Mouse (Mus musculus) midbrain, embryonic 15.5 days (tissue): ENCODE data around the gene Notch3. TPM values are rescaled to one million over a fixed set of nuclear protein-coding genes. Genes with fewer than 3 reads are reported as not detected.
"Not testable (repeated sequence)": the region's sequence is repeated elsewhere in the genome, so short reads cannot be mapped to it uniquely, and the experiment has no call there.

Experiments used
- ATAC-seq: fragments of 200-750 bp; cut with Nextera tagmentation; replicated peaks from 2 replicates; pipeline ENCODE4 v1.8.0; 2017; ENCODE audit warnings: moderate TSS enrichment
- H3K27ac ChIP-seq: fragments of 300-500 bp; sonication (generic); 2 replicates; pipeline ENCODE4 v1.5.1; 2015; ENCODE audit warnings: mild to moderate bottlenecking, inconsistent platforms
- H3K27me3 ChIP-seq: fragments of 300-500 bp; sonication (generic); replicated peaks from 2 replicates; pipeline ENCODE4 v1.6.1; 2015; ENCODE audit warnings: inconsistent platforms
- H3K36me3 ChIP-seq: fragments of 300-500 bp; sonication (generic); replicated peaks from 2 replicates; pipeline ENCODE4 v1.6.1; 2015; ENCODE audit warnings: inconsistent platforms
- H3K4me1 ChIP-seq: fragments of 300-500 bp; sonication (generic); 2 replicates; pipeline ENCODE4 v1.6.1; 2015; ENCODE audit warnings: inconsistent platforms
- H3K4me2 ChIP-seq: fragments of 300-500 bp; sonication (generic); 2 replicates; pipeline ENCODE4 v1.6.1; 2015; ENCODE audit warnings: inconsistent platforms, mild to moderate bottlenecking, moderate library complexity
- H3K4me3 ChIP-seq: fragments of 300-500 bp; sonication (generic); 2 replicates; pipeline ENCODE4 v1.5.1; 2015; ENCODE audit warnings: mild to moderate bottlenecking, inconsistent platforms
- H3K9ac ChIP-seq: fragments of 300-500 bp; sonication (generic); 2 replicates; pipeline ENCODE4 v1.6.1; 2015; ENCODE audit warnings: mild to moderate bottlenecking, inconsistent platforms
- H3K9me3 ChIP-seq: fragments of 300-500 bp; sonication (generic); 2 replicates; pipeline ENCODE4 v1.6.1; 2016; ENCODE audit warnings: inconsistent platforms
- WGBS: fragments of 180-500 bp; shearing (Covaris S2); methylation state at CpG from one replicate; pipeline ENCODE4 v1.1.7; 2015; ENCODE audit warnings: mixed read lengths; 5-methylcytosine and 5-hydroxymethylcytosine counted together
- polyA plus RNA-seq: library from polyadenylated mRNA; unstranded; fragments of >200 nt; fragmentation: Nextera tagmentation; extraction: Ambion mirVana; gene quantifications from 2 replicates; pipeline ENCODE4 v1.2.1, GENCODE M21; 2015

Notch3 gene
- polyA plus RNA-seq, 1 experiment from 2014 or later: 7.9 TPM

GRCm38 (mm10) chr17:32098905-32099304 is 67.7 kb downstream of the Notch3 start:
- not testable (repeated sequence) for H3K9me3 ChIP-seq

GRCm38 (mm10) chr17:32097676-32098075 is 69.0 kb downstream of the Notch3 start:
- H3K27me3 ChIP-seq: peaks cover 5% of the 10 kb centered on the region
- no peaks in the 10 kb centered on the region for H3K9me3 ChIP-seq
- H3K36me3 ChIP-seq: no peaks in the 10 kb centered on the region
- 67% methylated on average over 1 of the region's 1 CpGs for WGBS
- H3K9ac ChIP-seq: no peak overlapping the region
- H3K27ac ChIP-seq: no peak overlapping the region
- H3K4me3 ChIP-seq: no peak overlapping the region
- no peak overlapping the region for H3K4me2 ChIP-seq
- no peak for ATAC-seq
- peaks cover 9% of the 10 kb centered on the region; the same call in 1 of the 2 replicates for H3K4me1 ChIP-seq

More at GRCm38 (mm10) chr17:32098905-32099304, 67.7 kb downstream of the Notch3 start:
- H3K27me3 ChIP-seq, H3K9ac ChIP-seq, ATAC-seq, H3K4me1 ChIP-seq, H3K4me3 ChIP-seq, H3K27ac ChIP-seq, H3K4me2 ChIP-seq, H3K36me3 ChIP-seq: not testable (repeated sequence)
- 85% methylated on average over 6 of the region's 6 CpGs for WGBS

- Histone ChIP-seq H3K4me1 (peaks cover 11% of the 10 kb centered on the region), H3K4me3 (no peak overlapping the region), H3K9ac (no peak overlapping the region), H3K27ac (no peak overlapping the region), H3K9me3 (no peaks in the 10 kb centered on the region), H3K4me2 (no peak overlapping the region), H3K36me3 (no peaks in the 10 kb centered on the region), H3K27me3 (no peaks in the 10 kb centered on the region)
- no peak for ATAC-seq
- 82% methylated on average over 5 of the region's 5 CpGs for WGBS
Measured at GRCm38 (mm10) chr17:32092895-32093294, 73.8 kb downstream of the Notch3 start.

GRCm38 (mm10) chr17:32092241-32092619 is 74.4 kb downstream of the Notch3 start:
- H3K4me3 ChIP-seq: no peak overlapping the region
- no peak overlapping the region for H3K27ac ChIP-seq
- H3K27me3 ChIP-seq: no peaks in the 10 kb centered on the region
- no peaks in the 10 kb centered on the region for H3K36me3 ChIP-seq
- H3K4me1 ChIP-seq: peaks cover 11% of the 10 kb centered on the region
- H3K9me3 ChIP-seq: no peaks in the 10 kb centered on the region
- 97% methylated on average over 1 of the region's 1 CpGs for WGBS
- no peak overlapping the region for H3K4me2 ChIP-seq
- H3K9ac ChIP-seq: no peak overlapping the region
- ATAC-seq: no peak

- peak; percentile 95 for ATAC-seq
- not testable (repeated sequence) for H3K36me3 ChIP-seq, H3K9me3 ChIP-seq, H3K27me3 ChIP-seq
- H3K4me2 ChIP-seq: peak overlapping the region; percentile 54
- peak overlapping the region; percentile 59 for H3K27ac ChIP-seq
- peak overlapping the region; percentile 26 for H3K4me3 ChIP-seq
- H3K4me1 ChIP-seq: peaks cover 11% of the 10 kb centered on the region
- peak overlapping the region; percentile 34 for H3K9ac ChIP-seq
- 7% methylated on average over 16 of the region's 16 CpGs for WGBS
Measured at GRCm38 (mm10) chr17:32091364-32092240, 75.0 kb downstream of the Notch3 start.

- Histone ChIP-seq H3K4me1 (peaks cover 11% of the 10 kb centered on the region), H3K9ac (0 out of 2 replicates have a peak overlapping the region, but pooled peaks have one; percentile 34), H3K36me3 (no peaks in the 10 kb centered on the region), H3K9me3 (no peaks in the 10 kb centered on the region), H3K27ac (peak overlapping the region; percentile 59), H3K4me3 (peak overlapping the region; percentile 26), H3K27me3 (no peaks in the 10 kb centered on the region), H3K4me2 (peak overlapping the region; percentile 54)
- WGBS: 20% methylated on average over 1 of the region's 1 CpGs
- peak; percentile 71 for ATAC-seq
Measured at GRCm38 (mm10) chr17:32091032-32091363, 75.7 kb downstream of the Notch3 start.

GRCm38 (mm10) chr17:32087069-32087468 is 79.6 kb downstream of the Notch3 start:
- 94% methylated on average over 2 of the region's 2 CpGs for WGBS
- H3K9ac ChIP-seq: no peak overlapping the region

GRCm38 (mm10) chr17:32083351-32083750 is 83.3 kb downstream of the Notch3 start:
- Histone ChIP-seq H3K4me3 (no peak overlapping the region), H3K9me3 (no peaks in the 10 kb centered on the region)
- WGBS: 87% methylated on average over 2 of the region's 2 CpGs

More at GRCm38 (mm10) chr17:32087069-32087468, 79.6 kb downstream of the Notch3 start:
- Histone ChIP-seq H3K4me2 (no peak overlapping the region), H3K4me3 (no peak overlapping the region), H3K27me3 (no peaks in the 10 kb centered on the region), H3K36me3 (no peaks in the 10 kb centered on the region), H3K4me1 (peaks cover 10% of the 10 kb centered on the region), H3K27ac (no peak overlapping the region), H3K9me3 (no peaks in the 10 kb centered on the region)
- no peak for ATAC-seq

GRCm38 (mm10) chr17:32075164-32075563 is 91.5 kb downstream of the Notch3 start:
- Histone ChIP-seq H3K27me3 (no peaks in the 10 kb centered on the region), H3K4me1 (no peaks in the 10 kb centered on the region), H3K9me3 (no peaks in the 10 kb centered on the region), H3K4me3 (no peak overlapping the region), H3K36me3 (no peaks in the 10 kb centered on the region), H3K27ac (no peak overlapping the region), H3K4me2 (no peak overlapping the region), H3K9ac (no peak overlapping the region)
- WGBS: 0% methylated on average over 2 of the region's 2 CpGs
- no peak for ATAC-seq

More at GRCm38 (mm10) chr17:32083351-32083750, 83.3 kb downstream of the Notch3 start:
- no peaks in the 10 kb centered on the region for H3K27me3 ChIP-seq
- H3K4me2 ChIP-seq: no peak overlapping the region
- no peaks in the 10 kb centered on the region for H3K36me3 ChIP-seq
- no peak overlapping the region for H3K9ac ChIP-seq
- H3K27ac ChIP-seq: no peak overlapping the region
- no peaks in the 10 kb centered on the region for H3K4me1 ChIP-seq
- no peak for ATAC-seq

GRCm38 (mm10) chr17:32074658-32075057 is 92.0 kb downstream of the Notch3 start:
- no peak for ATAC-seq
- 54% methylated on average over 4 of the region's 4 CpGs for WGBS
- Histone ChIP-seq H3K27me3 (no peaks in the 10 kb centered on the region), H3K4me3 (no peak overlapping the region), H3K27ac (no peak overlapping the region), H3K4me2 (no peak overlapping the region), H3K4me1 (no peaks in the 10 kb centered on the region), H3K9me3 (no peaks in the 10 kb centered on the region; the same call in 1 of the 2 replicates), H3K9ac (no peak overlapping the region), H3K36me3 (no peaks in the 10 kb centered on the region)

GRCm38 (mm10) chr17:32073359-32073758 is 93.3 kb downstream of the Notch3 start:
- no peak overlapping the region for H3K27ac ChIP-seq
- WGBS: 9% methylated on average over 2 of the region's 2 CpGs
- ATAC-seq: no peak

More at GRCm38 (mm10) chr17:32073359-32073758, 93.3 kb downstream of the Notch3 start:
- no peak overlapping the region for H3K4me3 ChIP-seq
- no peak overlapping the region for H3K9ac ChIP-seq
- H3K4me1 ChIP-seq: no peaks in the 10 kb centered on the region
- no peaks in the 10 kb centered on the region; the same call in 1 of the 2 replicates for H3K9me3 ChIP-seq
- no peaks in the 10 kb centered on the region for H3K27me3 ChIP-seq
- H3K4me2 ChIP-seq: no peak overlapping the region
- H3K36me3 ChIP-seq: no peaks in the 10 kb centered on the region
